Mouse (Mus musculus) liver (tissue): Measurements from ENCODE around the gene Zmym5.
"Not testable (repeated sequence)": the region's sequence is repeated elsewhere in the genome, so short reads cannot be mapped to it uniquely, and the experiment has no call there.

Experiments used
- DNase-seq: peaks from one replicate; pipeline ENCODE4 v3.0.0-alpha.2; 2020; ENCODE audit warnings: mixed read lengths

Zmym5 gene

GRCm38 (mm10) chr14:56811701-56812339, at the start of gene Zmym5:
TSS of gene Zmym5 (minus strand) at chr14:56811716.
- peak; percentile 92 for DNase-seq

- no peak for DNase-seq
These were observed 38.2 kb upstream of the Zmym5 start for GRCm38 (mm10) chr14:56849681-56850080.

- DNase-seq = no peak
These were observed 36.8 kb upstream of the Zmym5 start for GRCm38 (mm10) chr14:56848322-56848721.

DNA sequence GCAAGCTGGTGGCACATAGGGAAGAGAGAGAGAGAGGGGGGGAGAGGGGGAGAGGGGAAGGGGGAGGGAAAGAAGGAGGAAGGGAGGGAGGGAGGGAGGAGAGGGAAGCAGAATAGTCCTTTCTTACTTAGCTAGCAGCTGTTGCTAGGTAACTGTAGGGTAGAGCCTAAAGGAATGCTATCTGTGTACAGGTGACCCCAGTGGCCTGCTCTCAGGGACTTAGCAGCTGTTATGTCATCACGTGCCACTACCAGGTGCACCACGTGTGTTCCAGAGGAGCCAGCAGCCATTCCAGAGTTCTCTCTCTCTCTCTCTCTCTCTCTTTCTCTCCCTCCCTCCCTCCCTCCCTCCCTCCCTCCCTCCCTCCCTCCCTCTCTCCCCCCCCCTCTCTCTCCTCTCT, 33.0 kb upstream of the Zmym5 start:
- no peak for DNase-seq

- no peak for DNase-seq
These were observed 32.5 kb upstream of the Zmym5 start for GRCm38 (mm10) chr14:56844033-56844432.

DNA sequence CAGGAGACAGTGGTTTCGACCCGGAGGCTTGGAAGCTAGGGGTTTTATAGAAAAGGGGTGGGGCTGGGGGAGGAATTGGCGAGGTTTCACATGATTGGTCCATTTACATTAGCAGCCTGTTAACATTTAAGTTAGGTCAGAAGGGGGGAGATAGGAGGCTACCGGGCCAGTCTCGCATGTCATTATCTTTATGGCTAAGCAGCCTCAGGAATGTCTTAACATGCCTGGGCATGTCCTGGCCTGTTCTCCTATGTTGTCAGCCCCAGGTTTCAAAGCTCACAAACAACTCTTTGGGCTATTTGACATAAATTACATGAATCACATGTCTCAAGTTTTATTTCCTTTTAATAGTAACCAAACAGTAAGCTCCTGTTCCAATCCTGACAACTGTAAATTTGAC, 23.1 kb upstream of the Zmym5 start:
- not testable (repeated sequence) for DNase-seq

DNA sequence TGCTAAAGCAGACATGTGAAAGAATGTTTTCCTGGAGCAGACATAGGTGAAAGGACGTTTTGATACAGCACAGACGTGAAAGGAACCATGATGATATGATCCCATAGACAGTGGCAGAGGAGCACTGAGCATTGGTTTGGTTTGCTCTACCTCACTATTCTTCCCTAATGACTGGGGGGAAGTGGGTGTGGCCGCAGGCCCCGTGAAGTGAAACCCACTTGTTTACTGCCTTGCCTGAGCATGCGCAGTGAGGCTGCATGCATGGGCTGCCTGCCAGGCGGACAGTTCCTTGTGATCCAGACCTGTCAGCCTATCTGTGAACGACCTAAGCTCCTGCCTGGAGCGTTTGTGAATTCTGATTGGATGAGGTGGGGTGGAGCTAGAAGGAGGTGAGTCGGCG, 21.7 kb upstream of the Zmym5 start:
- DNase-seq = peak; percentile 19

GRCm38 (mm10) chr14:56832563-56833113, 21.1 kb upstream of the Zmym5 start:
- no peak for DNase-seq

GRCm38 (mm10) chr14:56832147-56832546, 20.6 kb upstream of the Zmym5 start:
- DNase-seq = no peak

- DNase-seq = no peak
These were observed 19.1 kb upstream of the Zmym5 start for GRCm38 (mm10) chr14:56830491-56831045.

GRCm38 (mm10) chr14:56824562-56824961, 13.0 kb upstream of the Zmym5 start:
- DNase-seq = no peak

DNA sequence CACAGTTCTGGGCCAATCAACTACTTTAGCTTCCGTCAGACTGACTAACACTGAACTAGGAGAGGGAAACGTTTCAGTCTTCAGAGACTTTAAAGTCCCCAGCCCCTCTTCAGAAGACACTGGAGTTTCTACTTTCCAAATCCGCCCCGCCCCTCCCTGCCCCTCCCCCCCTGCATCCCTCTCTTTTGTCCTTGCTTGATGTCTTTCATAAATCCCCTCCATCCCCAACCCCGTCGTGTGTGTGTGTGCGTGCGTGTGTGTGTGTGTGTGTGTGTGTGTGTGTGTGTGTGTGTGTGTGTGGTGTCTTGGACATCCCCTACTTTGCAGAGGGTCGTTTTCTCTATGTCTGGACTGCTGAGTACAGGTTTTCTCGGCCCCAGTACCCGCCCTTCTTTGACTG, 6.1 kb upstream of the Zmym5 start:
- DNase-seq = no peak

DNA sequence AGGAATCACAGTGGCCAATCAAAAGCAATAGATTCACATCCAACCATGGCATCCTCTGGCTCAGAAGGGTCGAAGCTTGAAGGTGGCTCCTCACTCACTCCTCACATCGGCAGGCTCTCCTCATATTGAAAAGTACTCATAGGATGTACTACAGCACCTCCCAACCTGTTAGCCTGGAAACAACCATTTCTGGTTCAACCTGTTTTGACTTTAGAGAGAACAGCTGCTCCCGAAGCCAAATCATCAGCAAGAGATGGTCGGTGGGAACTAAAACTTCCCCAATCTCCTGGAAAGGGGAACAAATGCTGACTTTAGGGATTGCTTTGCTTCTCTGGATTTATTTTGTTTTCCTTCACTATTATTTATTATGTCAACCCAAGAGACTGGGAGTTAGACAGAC, 5.6 kb upstream of the Zmym5 start:
- DNase-seq = no peak

- no peak for DNase-seq
These were observed 5.0 kb upstream of the Zmym5 start for GRCm38 (mm10) chr14:56816541-56816940.

- DNase-seq = peak; percentile 67
These were observed 1.1 kb upstream of the Zmym5 start for GRCm38 (mm10) chr14:56812520-56813036.

DNA sequence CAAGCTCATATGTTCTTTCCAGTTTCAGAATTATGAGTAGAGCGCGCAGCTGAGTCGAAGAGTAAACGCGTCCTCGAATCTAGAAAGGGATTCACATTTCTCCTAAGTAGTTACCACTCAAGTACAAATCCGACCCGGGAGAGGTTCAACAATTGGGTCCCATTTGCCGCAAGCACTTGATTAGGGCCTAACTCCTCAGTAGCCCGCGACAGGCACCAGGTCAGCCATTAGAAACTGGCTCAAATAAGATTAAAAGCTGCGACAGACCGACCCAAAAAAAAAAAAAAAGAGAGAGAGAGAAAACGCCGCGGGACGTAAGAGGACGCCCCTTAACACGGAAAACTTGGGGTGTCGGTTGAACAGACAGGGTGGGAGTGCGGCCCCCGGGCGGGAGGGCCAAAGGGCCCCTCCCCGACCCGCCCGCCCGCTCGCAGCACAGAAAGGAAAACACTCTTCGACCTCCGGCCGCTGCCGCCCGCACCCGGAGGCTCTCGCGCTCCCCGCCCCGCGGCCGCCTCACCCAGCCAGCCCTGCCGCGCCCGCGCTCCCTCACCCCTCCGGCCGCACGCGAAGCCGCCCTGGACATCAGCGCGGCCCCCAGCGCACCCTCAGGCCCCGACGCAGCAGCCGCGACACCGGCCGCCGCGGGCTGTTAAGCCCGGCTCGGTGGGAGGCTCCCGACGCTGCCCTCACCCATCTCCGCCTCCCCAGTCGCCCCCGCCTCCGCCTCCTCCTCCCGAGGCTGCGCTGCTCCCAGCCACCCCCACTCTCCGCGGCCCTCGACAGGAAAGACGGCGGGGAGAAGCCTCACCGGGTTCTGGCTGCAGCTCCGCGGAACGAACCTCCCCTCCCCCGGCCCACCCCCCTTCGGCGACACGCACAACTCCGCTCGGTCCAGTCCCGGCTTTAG, 480 bp downstream of the Zmym5 start:
- peak; percentile 70 for DNase-seq

DNA sequence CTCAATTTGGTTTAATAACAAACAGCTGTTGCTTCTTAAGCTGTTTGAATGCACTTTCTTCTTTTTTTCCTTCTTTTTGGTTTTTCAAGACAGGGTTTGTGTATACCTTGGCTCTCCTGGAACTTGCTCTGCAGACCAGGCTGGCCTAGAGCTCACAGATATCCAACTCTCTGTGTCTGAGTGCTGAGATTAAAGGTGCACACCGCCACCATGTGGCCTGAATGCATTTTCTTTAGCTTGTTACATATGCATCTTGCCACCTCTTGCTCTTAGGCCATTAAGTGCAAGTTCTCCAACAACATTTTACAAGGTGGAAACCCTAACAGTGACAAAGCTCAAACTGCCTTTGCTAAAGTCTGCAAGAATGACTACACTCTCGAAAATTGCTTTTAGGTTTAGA, 18.3 kb downstream of the Zmym5 start:
- peak; percentile 61 for DNase-seq

- DNase-seq = no peak
These were observed 26.9 kb downstream of the Zmym5 start for GRCm38 (mm10) chr14:56784575-56784974.

DNA sequence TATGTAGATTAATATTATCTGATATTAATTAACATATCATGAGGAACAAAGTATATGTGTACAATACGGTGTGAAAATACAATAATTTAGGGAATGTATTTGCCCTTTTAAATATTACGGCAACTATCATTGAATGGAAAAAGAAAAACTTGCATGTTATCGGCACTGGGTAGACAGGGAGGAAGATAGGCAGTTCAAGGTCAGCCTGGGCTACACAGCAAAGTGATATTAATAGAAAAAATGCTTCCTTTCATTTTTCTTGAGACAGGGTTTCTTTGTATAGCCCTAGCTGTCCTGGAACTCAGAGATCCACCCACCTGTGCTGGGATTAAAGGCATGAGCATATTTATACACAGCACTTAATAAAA, 32.6 kb downstream of the Zmym5 start:
- DNase-seq = no peak

DNA sequence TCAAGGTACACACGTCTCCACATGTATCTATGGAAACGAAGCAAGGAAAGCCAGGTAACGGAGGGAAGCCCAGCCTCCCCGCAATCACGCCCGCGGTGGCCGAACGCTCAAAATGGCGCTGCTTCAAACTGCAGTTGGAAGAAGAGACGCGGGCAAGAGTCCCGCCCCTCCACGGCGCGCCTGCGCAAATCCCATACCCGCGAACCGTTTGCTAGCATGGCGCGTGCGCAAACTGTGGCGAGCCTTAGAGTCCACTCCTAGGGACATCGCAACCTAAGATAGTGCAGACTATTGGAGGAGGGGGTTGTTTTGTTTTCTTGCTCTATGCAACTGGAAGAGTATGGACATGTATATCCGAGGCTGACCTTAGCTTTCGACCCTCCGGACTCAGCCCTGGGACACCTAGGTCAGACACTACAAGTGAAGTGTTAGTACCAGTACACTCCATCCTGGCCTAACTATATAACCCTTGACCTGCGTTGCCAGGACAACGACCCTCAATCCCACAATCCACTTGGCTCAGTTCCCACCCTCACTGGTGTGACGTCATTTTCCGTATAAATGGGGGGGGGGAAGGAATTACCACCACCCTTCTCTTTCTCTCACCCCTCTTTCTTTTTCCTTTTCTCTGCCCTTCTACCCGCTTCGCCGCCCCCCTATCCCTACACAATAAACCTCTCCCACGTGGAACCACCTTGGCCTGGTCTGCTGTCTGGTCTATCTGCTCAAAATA, 33.1 kb downstream of the Zmym5 start, which contains the start of gene Pspc1:
Gene Pspc1 (minus strand): TSS at position 117 of the 733 bp plus-strand sequence.
- DNase-seq = peak; percentile 97

DNA sequence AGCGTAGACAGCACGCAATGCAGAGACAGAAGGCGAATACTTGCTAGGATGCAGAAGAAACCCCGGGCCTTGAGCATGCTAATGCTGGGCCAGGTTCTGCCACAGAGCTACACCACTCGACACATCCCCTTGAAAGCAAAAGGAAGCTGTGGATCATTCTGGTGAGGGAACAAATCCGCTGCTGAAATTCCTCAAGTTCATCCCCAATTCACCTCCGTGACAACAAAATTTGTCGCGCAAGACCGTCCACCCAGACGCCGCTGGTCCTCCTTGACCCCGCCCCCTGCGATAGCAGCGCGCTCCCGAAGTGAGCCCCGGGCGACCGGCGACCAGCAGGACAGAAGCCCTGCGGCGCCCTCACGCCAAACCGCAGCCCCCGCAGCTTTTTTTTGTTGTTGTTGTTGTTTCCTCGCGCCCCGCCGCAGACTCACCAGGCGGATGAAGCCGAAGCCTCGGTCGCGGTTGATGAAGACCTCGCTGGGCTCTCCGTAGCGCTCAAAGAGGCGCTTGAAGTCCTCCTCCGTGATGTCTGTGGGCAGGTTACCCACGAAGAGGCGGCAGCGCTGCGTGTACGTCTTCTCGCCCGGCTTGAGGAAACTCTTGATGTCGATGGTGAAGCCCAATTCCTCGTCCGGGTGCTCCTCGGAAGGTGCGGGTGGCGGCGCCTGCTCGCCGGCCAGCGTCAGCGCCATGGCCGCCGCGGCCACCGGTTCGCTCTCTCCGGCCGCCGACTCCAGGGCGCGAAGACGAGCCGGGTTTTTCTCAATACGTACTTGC, 34.0 kb downstream of the Zmym5 start:
- DNase-seq = peak; percentile 91
